Mouse (Mus musculus) erythroblast, embryonic 14.5 days (primary cell): ENCODE data around the gene Fbxo46.

Experiments
- GATA1 ChIP-seq: IDR thresholded peaks from 2 replicates; pipeline ENCODE4 v1.6.1; 2012; ENCODE audit warnings: low read length, inconsistent platforms, mixed read lengths
- TAL1 ChIP-seq: IDR thresholded peaks from 3 replicates; pipeline ENCODE4 v1.6.1; 2012; ENCODE audit warnings: low read length, inconsistent platforms, mixed read lengths

DNA sequence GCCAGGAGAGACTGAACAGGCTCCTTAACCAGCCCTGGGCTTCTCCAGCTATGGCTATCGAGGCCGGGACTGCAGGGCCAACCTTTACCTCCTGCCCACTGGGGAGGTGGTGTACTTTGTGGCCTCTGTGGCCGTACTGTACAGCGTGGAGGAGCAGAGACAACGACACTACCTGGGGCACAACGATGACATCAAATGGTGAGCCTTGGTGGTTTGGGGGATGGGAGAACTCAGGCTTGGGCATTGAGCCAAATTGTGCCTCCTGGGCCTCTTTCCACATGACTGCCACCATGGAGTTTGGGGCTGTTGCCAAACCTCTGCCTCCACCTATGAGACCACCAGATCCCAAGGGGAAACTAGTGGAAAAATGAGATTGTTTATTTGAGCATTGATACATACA lies 65.1 kb downstream of the Fbxo46 start:
- TF ChIP-seq GATA1, result no peak
- TF ChIP-seq TAL1, result no peak
